Mouse (Mus musculus): ENCODE measurements around the gene Ywhae. TPM values are rescaled to one million over a fixed set of nuclear protein-coding genes. Genes with fewer than 3 reads are reported as not detected.

The Ywhae gene
- polyA plus RNA-seq, 1 experiment, result 186 TPM

GRCm38 (mm10) chr11:75793351-75793750, 60.7 kb downstream of the Ywhae start:
- H3K4me3 ChIP-seq (replicated peaks; ENCODE audit: control insufficient read depth, low read depth, low read length), result no peak overlapping the region
- H3K27ac ChIP-seq (ENCODE audit: control insufficient read depth, insufficient read depth, low read depth, low read length, poor library complexity), result no peak overlapping the region
- no peaks in the 10 kb centered on the region for H3K4me1 ChIP-seq (ENCODE audit: control insufficient read depth, insufficient read depth, low read length)
- WGBS, result 75% methylated on average over 5 of the region's 5 CpGs
- no peak for TF ChIP-seq CTCF (IDR thresholded peaks at IDR 0.05; ENCODE audit: control insufficient read depth, insufficient read depth, low read length)
- TF ChIP-seq POLR2A (IDR thresholded peaks at IDR 0.05; ENCODE audit: borderline replicate concordance, control insufficient read depth, low read depth, low read length), result no peak

GRCm38 (mm10) chr11:75794602-75795320, 62.1 kb downstream of the Ywhae start:
- Histone ChIP-seq H3K4me3 (replicated peaks; ENCODE audit: control insufficient read depth, low read depth, low read length) (no peak overlapping the region), H3K27ac (ENCODE audit: control insufficient read depth, insufficient read depth, low read depth, low read length, poor library complexity) (no peak overlapping the region), H3K4me1 (ENCODE audit: control insufficient read depth, insufficient read depth, low read length) (no peaks in the 10 kb centered on the region)
- WGBS, result 20% methylated on average over 45 of the region's 45 CpGs
- no peak for TF ChIP-seq CTCF (IDR thresholded peaks at IDR 0.05; ENCODE audit: control insufficient read depth, insufficient read depth, low read length)
- no peak for TF ChIP-seq POLR2A (IDR thresholded peaks at IDR 0.05; ENCODE audit: borderline replicate concordance, control insufficient read depth, low read depth, low read length)

- Histone ChIP-seq H3K4me3 (replicated peaks; ENCODE audit: control insufficient read depth, low read depth, low read length) (no peak overlapping the region), H3K4me1 (ENCODE audit: control insufficient read depth, insufficient read depth, low read length) (no peaks in the 10 kb centered on the region), H3K27ac (ENCODE audit: control insufficient read depth, insufficient read depth, low read depth, low read length, poor library complexity) (no peak overlapping the region)
- TF ChIP-seq CTCF (IDR thresholded peaks at IDR 0.05; ENCODE audit: control insufficient read depth, insufficient read depth, low read length), result no peak
- TF ChIP-seq POLR2A (IDR thresholded peaks at IDR 0.05; ENCODE audit: borderline replicate concordance, control insufficient read depth, low read depth, low read length), result no peak
- WGBS, result 6% methylated on average over 42 of the region's 42 CpGs
These were observed 62.6 kb downstream of the Ywhae start for GRCm38 (mm10) chr11:75795321-75795636.

GRCm38 (mm10) chr11:75796029-75796445, 63.4 kb downstream of the Ywhae start, which contains the start of gene Doc2b:
Doc2b (minus strand) TSS chr11:75796049.
- no peaks in the 10 kb centered on the region for H3K4me1 ChIP-seq (ENCODE audit: control insufficient read depth, insufficient read depth, low read length)
- no peak within 1 kb of the TSS for H3K4me3 ChIP-seq (replicated peaks; ENCODE audit: control insufficient read depth, low read depth, low read length)
- WGBS, result 6% methylated on average over 37 of the region's 37 CpGs
- TF ChIP-seq CTCF (IDR thresholded peaks at IDR 0.05; ENCODE audit: control insufficient read depth, insufficient read depth, low read length) (no peak), POLR2A (IDR thresholded peaks at IDR 0.05; ENCODE audit: borderline replicate concordance, control insufficient read depth, low read depth, low read length) (no peak)
- no peak within 1 kb of the TSS for H3K27ac ChIP-seq (ENCODE audit: control insufficient read depth, insufficient read depth, low read depth, low read length, poor library complexity)

- no peak overlapping the region for H3K4me3 ChIP-seq (replicated peaks; ENCODE audit: control insufficient read depth, low read depth, low read length)
- no peak overlapping the region for H3K27ac ChIP-seq (ENCODE audit: control insufficient read depth, insufficient read depth, low read depth, low read length, poor library complexity)
- 82% methylated on average over 13 of the region's 13 CpGs for WGBS
- no peaks in the 10 kb centered on the region for H3K4me1 ChIP-seq (ENCODE audit: control insufficient read depth, insufficient read depth, low read length)
- TF ChIP-seq POLR2A (IDR thresholded peaks at IDR 0.05; ENCODE audit: borderline replicate concordance, control insufficient read depth, low read depth, low read length) (no peak), CTCF (IDR thresholded peaks at IDR 0.05; ENCODE audit: control insufficient read depth, insufficient read depth, low read length) (no peak)
These were observed 64.0 kb downstream of the Ywhae start for GRCm38 (mm10) chr11:75796536-75797246.

GRCm38 (mm10) chr11:75801369-75801768, 68.7 kb downstream of the Ywhae start:
- TF ChIP-seq POLR2A (IDR thresholded peaks at IDR 0.05; ENCODE audit: borderline replicate concordance, control insufficient read depth, low read depth, low read length), result no peak
- TF ChIP-seq CTCF (IDR thresholded peaks at IDR 0.05; ENCODE audit: control insufficient read depth, insufficient read depth, low read length), result no peak
- Histone ChIP-seq H3K4me3 (replicated peaks; ENCODE audit: control insufficient read depth, low read depth, low read length) (no peak overlapping the region), H3K27ac (ENCODE audit: control insufficient read depth, insufficient read depth, low read depth, low read length, poor library complexity) (no peak overlapping the region), H3K4me1 (ENCODE audit: control insufficient read depth, insufficient read depth, low read length) (no peaks in the 10 kb centered on the region)
- WGBS, result 74% methylated on average over 4 of the region's 4 CpGs

- H3K4me3 ChIP-seq (replicated peaks; ENCODE audit: control insufficient read depth, low read depth, low read length), result no peak overlapping the region
- 80% methylated on average over 7 of the region's 7 CpGs for WGBS
- H3K27ac ChIP-seq (ENCODE audit: control insufficient read depth, insufficient read depth, low read depth, low read length, poor library complexity), result no peak overlapping the region
- no peak for TF ChIP-seq POLR2A (IDR thresholded peaks at IDR 0.05; ENCODE audit: borderline replicate concordance, control insufficient read depth, low read depth, low read length)
- no peak for TF ChIP-seq CTCF (IDR thresholded peaks at IDR 0.05; ENCODE audit: control insufficient read depth, insufficient read depth, low read length)
- no peaks in the 10 kb centered on the region for H3K4me1 ChIP-seq (ENCODE audit: control insufficient read depth, insufficient read depth, low read length)
These were observed 69.3 kb downstream of the Ywhae start for GRCm38 (mm10) chr11:75801771-75802550.

- 64% methylated on average over 5 of the region's 5 CpGs for WGBS
- Histone ChIP-seq H3K27ac (ENCODE audit: control insufficient read depth, insufficient read depth, low read depth, low read length, poor library complexity) (no peak overlapping the region), H3K4me3 (replicated peaks; ENCODE audit: control insufficient read depth, low read depth, low read length) (no peak overlapping the region), H3K4me1 (ENCODE audit: control insufficient read depth, insufficient read depth, low read length) (no peaks in the 10 kb centered on the region)
- TF ChIP-seq POLR2A (IDR thresholded peaks at IDR 0.05; ENCODE audit: borderline replicate concordance, control insufficient read depth, low read depth, low read length), result no peak
- no peak for TF ChIP-seq CTCF (IDR thresholded peaks at IDR 0.05; ENCODE audit: control insufficient read depth, insufficient read depth, low read length)
These were observed 74.8 kb downstream of the Ywhae start for GRCm38 (mm10) chr11:75807486-75807885.
